Comparison of ENCODE assay signal across 10 mouse cellular contexts in genomic region chr13:84345114-84345513, GRCm38 (mm10).
DNase-seq lines count a peak whose midpoint lies in the region; ATAC-seq lines count a peak whose summit lies in the region.
"Had no signal": no experiment of that assay in that cellular context is flagged by ENCODE, and none has a peak within 500 bp of the region (broad histone marks: within the 10 kb centered on the region; RNA-seq: fewer than 3 reads in every experiment).

No protein-coding gene starts in this region.

- WGBS in kidney, embryonic 14.5 days, result 2% methylated on average over 8 of the region's 8 CpGs
- 2% methylated on average over 8 of the region's 8 CpGs for WGBS in forebrain, embryonic 10.5 days

- H3K4me2 ChIP-seq in kidney, embryonic 14.5 days (replicated peaks; ENCODE audit: low read depth, low read length), result no peak overlapping the region
- H3K4me2 ChIP-seq: lung, embryonic 15.5 days had no signal

- no peak overlapping the region for H3K4me3 ChIP-seq in kidney, embryonic 14.5 days (ENCODE audit: low read length)
- peak overlapping the region; percentile 56 for H3K4me3 ChIP-seq in forebrain, embryonic 10.5 days
- H3K4me3 ChIP-seq: lung, embryonic 15.5 days had no signal

- H3K27me3 ChIP-seq in kidney, embryonic 14.5 days (ENCODE audit: control insufficient read depth, insufficient read depth, low read length), result peaks cover 42% of the 10 kb centered on the region
- peaks cover 68% of the 10 kb centered on the region for H3K27me3 ChIP-seq in forebrain, embryonic 10.5 days (ENCODE audit: poor library complexity, severe bottlenecking)

- H3K9ac ChIP-seq in kidney, embryonic 14.5 days (ENCODE audit: low read depth, low read length), result no peak overlapping the region
- H3K9ac ChIP-seq: lung, embryonic 15.5 days had no signal

- H3K36me3 ChIP-seq in kidney, embryonic 14.5 days (ENCODE audit: control insufficient read depth, insufficient read depth, low read length), result no peaks in the 10 kb centered on the region
- H3K36me3 ChIP-seq in forebrain, embryonic 10.5 days (replicated peaks), result no peaks in the 10 kb centered on the region
- H3K36me3 ChIP-seq: lung, embryonic 15.5 days had no signal

- intact Hi-C loops in left cerebral cortex, postnatal 36 days (cut with DNase I), result loop anchor here (5.0 to 10.0 kb wide), 3 partner anchors 123 to 683 kb away; partner anchors contain the start of gene Tmem161b

- H3K27ac ChIP-seq in kidney, embryonic 14.5 days (ENCODE audit: low read depth, low read length), result no peak overlapping the region
- H3K27ac ChIP-seq in forebrain, embryonic 10.5 days, result peak overlapping the region; percentile 94
- H3K27ac ChIP-seq: lung, embryonic 15.5 days had no signal

- H3K4me1 ChIP-seq in kidney, embryonic 14.5 days (ENCODE audit: control insufficient read depth, insufficient read depth, low read length), result peaks cover 3% of the 10 kb centered on the region; the same call in 1 of the 2 replicates
- H3K4me1 ChIP-seq in forebrain, embryonic 10.5 days, result peaks cover 82% of the 10 kb centered on the region

- ATAC-seq in kidney, embryonic 14.5 days (ENCODE audit: low FRiP score, low TSS enrichment), result no peak

- DNase-seq in kidney, postnatal 4 days, result peak; percentile 11 to 17
- DNase-seq in forebrain, embryonic 10.5 days (ENCODE audit: extremely low spot score, low spot score), result peak; percentile 46
- DNase-seq in left cerebral cortex, postnatal 36 days (ENCODE audit: low spot score in 2 of 2), result peak; percentile 29 to 41
- DNase-seq in retina, postnatal 1 day, result peak; percentile 48
- no peak for DNase-seq in lung, postnatal 10 days
- DNase-seq in lung, postnatal 25 days (ENCODE audit: low spot score), result no peak
- no peak for DNase-seq in adrenal gland, adult 8-10 months
- DNase-seq: kidney, adult 8-10 months had no signal

- no peaks in the 10 kb centered on the region for H3K9me3 ChIP-seq in kidney, embryonic 14.5 days (ENCODE audit: control insufficient read depth, low read length)
- H3K9me3 ChIP-seq in forebrain, embryonic 10.5 days, result no peaks in the 10 kb centered on the region
- H3K9me3 ChIP-seq: lung, embryonic 15.5 days had no signal

Comparison
In these comparisons a context has a peak if more than half of its experiments do, and no peak if none do; other contexts are left out.
1. DNase-seq: peak in kidney, postnatal 4 days (2 of 2), forebrain, embryonic 10.5 days (single experiment), left cerebral cortex, postnatal 36 days (2 of 2) and retina, postnatal 1 day (single experiment); none in lung, postnatal 10 days (single experiment), lung, postnatal 25 days (single experiment) and adrenal gland, adult 8-10 months (single experiment).